ENCODE assay signal across 10 mouse cellular contexts in the genomic region with DNA sequence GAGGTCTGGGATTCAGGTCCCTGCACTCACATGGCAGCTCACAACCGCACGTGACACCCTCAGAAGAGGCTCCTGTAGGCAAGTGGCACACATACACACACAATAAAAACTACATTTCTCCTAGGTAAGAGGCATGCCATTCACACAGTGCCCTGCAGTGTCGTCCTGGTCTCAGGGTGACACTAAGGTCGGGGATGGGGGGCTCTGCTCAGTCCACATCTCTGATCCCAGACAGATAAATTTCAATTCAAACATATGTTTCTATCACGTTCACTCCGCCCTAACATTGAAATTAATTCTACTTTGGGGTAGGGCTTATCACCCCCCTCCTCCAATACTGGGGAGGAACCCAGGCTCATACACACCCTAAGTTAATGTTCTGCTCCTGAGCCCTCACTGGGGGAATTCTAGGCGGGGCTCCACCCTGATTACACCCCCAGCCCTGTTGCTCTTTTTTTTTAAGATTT. TPM values are rescaled to one million over a fixed set of nuclear protein-coding genes. Genes with fewer than 3 reads are reported as not detected.
DNase-seq lines count a peak whose midpoint lies in the region; ATAC-seq lines count a peak whose summit lies in the region.
"Had no signal": no experiment of that assay in that cellular context is flagged by ENCODE, and none has a peak within 500 bp of the region (broad histone marks: within the 10 kb centered on the region; RNA-seq: fewer than 3 reads in every experiment).

No protein-coding gene starts in this region.

- no peaks in the 10 kb centered on the region for H3K27me3 ChIP-seq in heart, embryonic 14.5 days (ENCODE audit: control insufficient read depth, insufficient read depth, low read length)
- H3K27me3 ChIP-seq in embryonic facial prominence, embryonic 15.5 days, result no peaks in the 10 kb centered on the region
- H3K27me3 ChIP-seq in liver, embryonic 12.5 days (replicated peaks), result no peaks in the 10 kb centered on the region

- 79% methylated on average over 7 of the region's 7 CpGs for WGBS in heart, embryonic 14.5 days
- 85% methylated on average over 7 of the region's 7 CpGs for WGBS in embryonic facial prominence, embryonic 15.5 days
- 51% methylated on average over 7 of the region's 7 CpGs for WGBS in liver, embryonic 12.5 days (ENCODE audit: insufficient replicate concordance)

- DNase-seq in heart, adult 8-10 months (ENCODE audit: low spot score), result no peak
- peak; percentile 51 for DNase-seq in CD4-positive helper T cell, adult 2 months (ENCODE audit: low read depth, low spot score)
- DNase-seq in right cerebral cortex, adult 2 months (ENCODE audit: low spot score in 2 of 2), result no peak
- no peak for DNase-seq in right cerebral cortex, adult 18-20 months
- no peak for DNase-seq in urinary bladder, postnatal 4 days (ENCODE audit: low spot score in 2 of 2)
- DNase-seq: cerebellum, postnatal 25 days; heart, postnatal 10 days had no signal

- peak overlapping the region; percentile 71; the same call in 1 of the 2 replicates for H3K4me2 ChIP-seq in heart, embryonic 14.5 days (ENCODE audit: low read length)
- H3K4me2 ChIP-seq in embryonic facial prominence, embryonic 15.5 days (replicated peaks), result peak overlapping the region; percentile 90; the same call in 1 of the 2 replicates
- H3K4me2 ChIP-seq in liver, embryonic 12.5 days, result peak overlapping the region; percentile 96

- no peak overlapping the region; the same call in 1 of the 2 replicates for H3K9ac ChIP-seq in heart, embryonic 14.5 days (ENCODE audit: low read length)
- no peak overlapping the region for H3K9ac ChIP-seq in embryonic facial prominence, embryonic 15.5 days
- H3K9ac ChIP-seq in liver, embryonic 12.5 days, result peak overlapping the region; percentile 77

- no peak overlapping the region for H3K4me3 ChIP-seq in heart, embryonic 14.5 days (ENCODE audit: control insufficient read depth in 1 of 2, insufficient read depth in 1 of 2, low read depth in 1 of 2, low read length in 2 of 2)
- 0 out of 2 replicates have a peak overlapping the region, but pooled peaks have one; percentile 6 for H3K4me3 ChIP-seq in embryonic facial prominence, embryonic 15.5 days (replicated peaks)
- peak overlapping the region; percentile 65 for H3K4me3 ChIP-seq in liver, embryonic 12.5 days

- no peak for ATAC-seq in heart, embryonic 14.5 days (ENCODE audit: insufficient number of reproducible peaks, insufficient read depth, low FRiP score, low read depth)
- ATAC-seq in embryonic facial prominence, embryonic 15.5 days (ENCODE audit: insufficient number of reproducible peaks, low FRiP score, low TSS enrichment, low read depth), result no peak
- ATAC-seq in liver, embryonic 12.5 days, result no peak

- 0 out of 2 replicates have a peak, but pooled peaks cover 4% of the 10 kb centered on the region for H3K36me3 ChIP-seq in heart, embryonic 14.5 days (ENCODE audit: control insufficient read depth, insufficient read depth, low read length)
- H3K36me3 ChIP-seq in embryonic facial prominence, embryonic 15.5 days, result no peaks in the 10 kb centered on the region
- H3K36me3 ChIP-seq in liver, embryonic 12.5 days, result peaks cover 18% of the 10 kb centered on the region

- H3K4me1 ChIP-seq in heart, embryonic 14.5 days (ENCODE audit: control insufficient read depth in 2 of 2, insufficient read depth in 2 of 2, low read length in 2 of 2), result peaks cover 18 to 37% of the 10 kb centered on the region in 2 experiments
- peaks cover 61% of the 10 kb centered on the region for H3K4me1 ChIP-seq in embryonic facial prominence, embryonic 15.5 days
- H3K4me1 ChIP-seq in liver, embryonic 12.5 days, result peaks cover 87% of the 10 kb centered on the region

- no peaks in the 10 kb centered on the region for H3K9me3 ChIP-seq in heart, embryonic 14.5 days (ENCODE audit: control insufficient read depth, low read length)
- H3K9me3 ChIP-seq in embryonic facial prominence, embryonic 15.5 days (replicated peaks), result no peaks in the 10 kb centered on the region
- H3K9me3 ChIP-seq in liver, embryonic 12.5 days (replicated peaks), result no peaks in the 10 kb centered on the region

- H3K27ac ChIP-seq in heart, embryonic 14.5 days (replicated peaks in 1 of 2; ENCODE audit: control insufficient read depth in 1 of 2, insufficient read depth in 1 of 2, low read depth in 2 of 2, low read length in 2 of 2), result no peak overlapping the region
- no peak overlapping the region for H3K27ac ChIP-seq in embryonic facial prominence, embryonic 15.5 days (replicated peaks)
- peak overlapping the region; percentile 97 for H3K27ac ChIP-seq in liver, embryonic 12.5 days

RNA-seq across cellular contexts. Expression of a gene that starts 1.7 kb away (rescaled TPM):
- polyA plus RNA-seq in heart, embryonic 14.5 days (2014; fragmentation: Nextera tagmentation; extraction: Ambion mirVana), result 19.1 and 22.3 TPM in 2 replicates
- total RNA-seq in heart, adult 8-10 months (2022), result 1 to 10 TPM; 3.8 to 6.0 (median 5.4) TPM
- polyA plus RNA-seq in embryonic facial prominence, embryonic 15.5 days (2015; fragmentation: Nextera tagmentation; extraction: Ambion mirVana), result 48.2 and 51.8 TPM in 2 replicates
- 43.9 and 45.3 TPM in 2 replicates for polyA plus RNA-seq in liver, embryonic 12.5 days (2016; fragmentation: Nextera tagmentation; extraction: Ambion mirVana)

RNA-seq across cellular contexts. Expression of a gene that starts 1.9 kb away (rescaled TPM):
- polyA plus RNA-seq in heart, embryonic 14.5 days (2014; fragmentation: Nextera tagmentation; extraction: Ambion mirVana), result 3.5 and 7.0 TPM in 2 replicates
- 1 to 10 TPM; 2.2 to 5.3 (median 3.6) TPM for total RNA-seq in heart, adult 8-10 months (2022)
- 27.0 and 28.0 TPM in 2 replicates for polyA plus RNA-seq in embryonic facial prominence, embryonic 15.5 days (2015; fragmentation: Nextera tagmentation; extraction: Ambion mirVana)
- polyA plus RNA-seq in liver, embryonic 12.5 days (2016; fragmentation: Nextera tagmentation; extraction: Ambion mirVana), result 10.1 and 10.6 TPM in 2 replicates

RNA-seq across cellular contexts. Expression of a gene that starts 22.2 kb away (rescaled TPM):
- polyA plus RNA-seq in heart, embryonic 14.5 days (2014; fragmentation: Nextera tagmentation; extraction: Ambion mirVana), result 69.5 and 82.7 TPM in 2 replicates
- total RNA-seq in heart, adult 8-10 months (2022), result 100 to 1,000 TPM; 197 to 243 (median 216) TPM
- 99.0 and 105 TPM in 2 replicates for polyA plus RNA-seq in embryonic facial prominence, embryonic 15.5 days (2015; fragmentation: Nextera tagmentation; extraction: Ambion mirVana)
- polyA plus RNA-seq in liver, embryonic 12.5 days (2016; fragmentation: Nextera tagmentation; extraction: Ambion mirVana), result 124 and 125 TPM in 2 replicates

RNA-seq across cellular contexts. Expression of a gene that starts 42.0 kb away (rescaled TPM):
- polyA plus RNA-seq in heart, embryonic 14.5 days (2014; fragmentation: Nextera tagmentation; extraction: Ambion mirVana), result 45.0 and 54.5 TPM in 2 replicates
- 10 to 100 TPM; 41.2 to 44.5 (median 43.4) TPM for total RNA-seq in heart, adult 8-10 months (2022)
- 75.2 and 76.1 TPM in 2 replicates for polyA plus RNA-seq in embryonic facial prominence, embryonic 15.5 days (2015; fragmentation: Nextera tagmentation; extraction: Ambion mirVana)
- polyA plus RNA-seq in liver, embryonic 12.5 days (2016; fragmentation: Nextera tagmentation; extraction: Ambion mirVana), result 36.5 and 38.2 TPM in 2 replicates

RNA-seq across cellular contexts. Expression of a gene that starts 43.2 kb away (rescaled TPM):
- polyA plus RNA-seq in heart, embryonic 14.5 days (2014; fragmentation: Nextera tagmentation; extraction: Ambion mirVana), result 49.4 and 53.8 TPM in 2 replicates
- total RNA-seq in heart, adult 8-10 months (2022), result 10 to 100 TPM; 44.0 to 52.5 (median 48.5) TPM
- polyA plus RNA-seq in embryonic facial prominence, embryonic 15.5 days (2015; fragmentation: Nextera tagmentation; extraction: Ambion mirVana), result 82.2 and 82.7 TPM in 2 replicates
- polyA plus RNA-seq in liver, embryonic 12.5 days (2016; fragmentation: Nextera tagmentation; extraction: Ambion mirVana), result 26.0 and 27.3 TPM in 2 replicates

Comparison
In these comparisons a context has a peak if more than half of its experiments do, and no peak if none do; other contexts are left out.
1. H3K4me3 ChIP-seq: peak in embryonic facial prominence, embryonic 15.5 days (single experiment) and liver, embryonic 12.5 days (single experiment); none in heart, embryonic 14.5 days (0 of 2).
2. Peak in every context shown above with its lines, with median percentiles within 50 percentile points of each other: H3K4me2 ChIP-seq.